Mouse (Mus musculus): Measurements from ENCODE around the gene Tusc2. TPM values are rescaled to one million over a fixed set of nuclear protein-coding genes. Genes with fewer than 3 reads are reported as not detected.

Tusc2 gene
- polyA plus RNA-seq, 1 experiment = 23.3 TPM

DNA sequence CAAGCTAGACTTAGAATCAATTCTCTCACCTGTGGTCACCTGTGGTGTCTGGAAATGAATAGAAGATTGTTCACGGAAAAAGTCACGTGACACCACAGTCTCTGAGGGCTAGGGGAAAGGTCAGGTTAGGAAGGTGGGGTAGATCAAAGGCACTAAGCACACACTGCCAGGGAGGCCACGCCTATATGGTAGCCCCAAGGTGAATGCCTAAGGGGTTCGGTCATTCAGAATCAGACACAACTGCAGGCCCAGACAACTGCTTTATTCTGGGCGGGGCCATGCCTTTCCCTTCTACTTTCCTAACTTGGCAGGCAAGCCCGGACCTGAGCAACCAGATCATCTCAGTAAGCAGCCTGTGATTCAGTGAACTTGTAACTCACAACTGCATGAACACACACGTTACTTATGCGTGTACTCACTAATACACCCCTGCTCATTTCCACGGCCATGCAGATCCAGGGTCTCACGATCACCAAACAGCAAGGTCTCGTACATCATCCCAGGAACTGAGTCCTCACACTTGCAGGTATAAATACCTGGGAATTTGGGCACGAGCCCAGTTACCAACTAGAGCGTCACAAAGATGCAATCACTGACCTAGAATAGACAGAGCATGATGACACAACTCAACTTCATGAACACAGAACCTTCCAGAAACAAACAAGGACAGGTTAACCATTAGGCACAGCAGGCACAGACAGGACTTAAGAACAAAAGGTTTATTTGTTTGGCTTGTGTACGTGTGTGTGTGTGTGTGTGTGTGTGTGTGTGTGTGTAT is 12.7 kb downstream of the Tusc2 start:
- Histone ChIP-seq H3K9me3 (no peaks in the 10 kb centered on the region), H3K36me3 (replicated peaks; ENCODE audit: low read length) (peaks cover 32% of the 10 kb centered on the region), H3K4me3 (replicated peaks) (no peak overlapping the region), H3K4me1 (peaks cover 66% of the 10 kb centered on the region), H3K27me3 (replicated peaks) (no peaks in the 10 kb centered on the region)
- TF ChIP-seq GATA1 (IDR thresholded peaks at IDR 0.05; ENCODE audit: borderline replicate concordance, low read length) = no peak
- no peak for TF ChIP-seq FLI1 (IDR thresholded peaks at IDR 0.05; ENCODE audit: low read length)

DNA sequence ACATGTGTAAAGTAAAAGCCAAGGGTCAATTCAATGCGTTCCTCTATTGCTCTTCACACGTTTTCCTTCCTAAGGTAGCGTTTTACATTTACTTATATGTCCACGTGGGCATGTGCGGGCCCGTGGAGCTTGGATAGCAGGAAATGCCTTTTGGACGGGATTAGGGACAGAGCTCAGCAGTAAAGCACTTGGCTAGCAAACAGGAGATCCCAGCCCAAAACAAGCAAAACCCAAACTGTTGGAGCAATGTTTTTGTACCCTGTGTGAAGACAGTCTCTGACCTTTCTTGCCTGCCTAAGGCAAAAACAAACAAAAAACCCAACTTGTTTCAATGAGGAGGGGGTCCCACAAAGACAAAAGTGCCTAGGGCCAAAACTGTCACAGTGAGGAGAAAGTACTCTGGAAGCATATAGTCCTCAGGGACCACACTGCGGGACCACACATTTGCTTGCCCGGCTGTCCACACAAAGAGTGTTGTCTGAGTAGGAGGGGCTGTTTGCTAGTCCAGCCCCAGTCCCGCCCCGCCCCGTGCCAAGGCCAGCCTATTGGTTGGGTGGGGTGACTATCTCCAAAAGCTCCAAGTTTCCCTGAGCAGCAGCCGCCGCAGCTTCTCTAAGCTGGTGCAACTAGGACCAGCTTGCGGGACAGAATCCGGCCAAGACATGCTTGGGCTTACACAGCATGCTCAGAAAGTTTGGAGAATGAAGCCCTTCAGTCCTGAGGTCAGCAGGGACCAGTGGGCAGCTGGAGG is 13.5 kb downstream of the Tusc2 start, which contains the start of gene Hyal1:
Gene Hyal1, plus strand, starts transcription at position 571 of the 751 bp plus-strand sequence.
- H3K4me3 ChIP-seq (replicated peaks) = peak within 1 kb of the TSS; percentile 89
- peaks cover 66% of the 10 kb centered on the region for H3K4me1 ChIP-seq
- no peaks in the 10 kb centered on the region for H3K9me3 ChIP-seq
- no peaks in the 10 kb centered on the region for H3K27me3 ChIP-seq (replicated peaks)
- H3K36me3 ChIP-seq (replicated peaks; ENCODE audit: low read length) = peaks cover 24% of the 10 kb centered on the region
- TF ChIP-seq GATA1 (IDR thresholded peaks at IDR 0.05; ENCODE audit: borderline replicate concordance, low read length) (no peak), FLI1 (IDR thresholded peaks at IDR 0.05; ENCODE audit: low read length) (no peak)

DNA sequence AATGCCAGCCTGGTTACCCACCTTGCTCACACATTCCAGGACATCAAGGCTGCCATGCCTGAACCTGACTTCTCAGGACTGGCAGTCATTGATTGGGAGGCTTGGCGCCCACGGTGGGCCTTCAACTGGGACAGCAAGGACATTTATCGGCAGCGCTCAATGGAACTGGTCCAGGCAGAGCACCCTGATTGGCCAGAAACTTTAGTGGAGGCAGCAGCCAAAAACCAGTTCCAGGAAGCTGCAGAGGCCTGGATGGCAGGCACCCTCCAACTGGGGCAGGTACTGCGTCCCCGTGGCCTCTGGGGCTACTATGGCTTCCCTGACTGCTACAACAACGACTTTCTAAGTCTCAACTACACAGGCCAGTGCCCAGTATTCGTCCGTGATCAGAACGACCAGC is 14.8 kb downstream of the Tusc2 start:
- peak overlapping the region; percentile 66 for H3K4me3 ChIP-seq (replicated peaks)
- peaks cover 70% of the 10 kb centered on the region for H3K4me1 ChIP-seq
- TF ChIP-seq FLI1 (IDR thresholded peaks at IDR 0.05; ENCODE audit: low read length) (no peak), GATA1 (IDR thresholded peaks at IDR 0.05; ENCODE audit: borderline replicate concordance, low read length) (no peak)
- H3K9me3 ChIP-seq = no peaks in the 10 kb centered on the region
- peaks cover 19% of the 10 kb centered on the region for H3K36me3 ChIP-seq (replicated peaks; ENCODE audit: low read length)
- no peaks in the 10 kb centered on the region for H3K27me3 ChIP-seq (replicated peaks)

DNA sequence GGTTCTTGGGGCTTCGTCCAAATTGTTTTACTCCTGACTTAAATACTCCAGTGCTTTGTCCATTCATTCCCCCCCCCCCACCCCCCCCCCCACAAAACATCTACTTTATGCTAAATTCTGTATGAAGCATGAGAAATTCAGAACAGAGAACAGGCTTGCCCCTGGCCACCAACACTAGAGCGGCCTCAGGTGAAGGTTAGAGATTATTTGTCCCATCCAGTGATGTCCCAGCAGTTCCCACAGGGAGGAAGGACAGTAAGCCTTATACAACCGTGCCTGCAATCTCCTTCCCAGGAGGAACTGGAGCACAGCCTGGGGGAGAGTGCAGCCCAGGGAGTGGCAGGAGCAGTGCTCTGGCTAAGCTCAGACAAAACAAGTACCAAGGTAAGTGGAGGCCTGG is 15.5 kb downstream of the Tusc2 start, which contains the start of gene Naa80:
Gene Naa80, plus strand, starts transcription at position 301 of the 400 bp plus-strand sequence.
- Histone ChIP-seq H3K9me3 (no peaks in the 10 kb centered on the region), H3K4me1 (peaks cover 75% of the 10 kb centered on the region), H3K4me3 (replicated peaks) (peak within 1 kb of the TSS; percentile 76), H3K36me3 (replicated peaks; ENCODE audit: low read length) (peaks cover 21% of the 10 kb centered on the region), H3K27me3 (replicated peaks) (no peaks in the 10 kb centered on the region)
- TF ChIP-seq GATA1 (IDR thresholded peaks at IDR 0.05; ENCODE audit: borderline replicate concordance, low read length) = no peak
- TF ChIP-seq FLI1 (IDR thresholded peaks at IDR 0.05; ENCODE audit: low read length) = no peak

- peaks cover 27% of the 10 kb centered on the region for H3K36me3 ChIP-seq (replicated peaks; ENCODE audit: low read length)
- peaks cover 79% of the 10 kb centered on the region for H3K4me1 ChIP-seq
- H3K4me3 ChIP-seq (replicated peaks) = peak overlapping the region; percentile 76
These were observed 16.2 kb downstream of the Tusc2 start for GRCm38 (mm10) chr9:107579023-107579900.

GRCm38 (mm10) chr9:107580501-107581317 is 17.7 kb downstream of the Tusc2 start, which contains the start of gene Hyal3:
TSS of gene Hyal3 (plus strand) at chr9:107580818.
- Histone ChIP-seq H3K4me3 (replicated peaks) (peak within 1 kb of the TSS; percentile 100), H3K9me3 (no peaks in the 10 kb centered on the region), H3K36me3 (replicated peaks; ENCODE audit: low read length) (peaks cover 39% of the 10 kb centered on the region), H3K4me1 (peaks cover 80% of the 10 kb centered on the region), H3K27me3 (replicated peaks) (no peaks in the 10 kb centered on the region)
- no peak for TF ChIP-seq GATA1 (IDR thresholded peaks at IDR 0.05; ENCODE audit: borderline replicate concordance, low read length)
- TF ChIP-seq FLI1 (IDR thresholded peaks at IDR 0.05; ENCODE audit: low read length) = no peak

More at GRCm38 (mm10) chr9:107579023-107579900, 16.2 kb downstream of the Tusc2 start:
- TF ChIP-seq FLI1 (IDR thresholded peaks at IDR 0.05; ENCODE audit: low read length) (no peak), GATA1 (IDR thresholded peaks at IDR 0.05; ENCODE audit: borderline replicate concordance, low read length) (no peak)
- H3K9me3 ChIP-seq = no peaks in the 10 kb centered on the region
- no peaks in the 10 kb centered on the region for H3K27me3 ChIP-seq (replicated peaks)

DNA sequence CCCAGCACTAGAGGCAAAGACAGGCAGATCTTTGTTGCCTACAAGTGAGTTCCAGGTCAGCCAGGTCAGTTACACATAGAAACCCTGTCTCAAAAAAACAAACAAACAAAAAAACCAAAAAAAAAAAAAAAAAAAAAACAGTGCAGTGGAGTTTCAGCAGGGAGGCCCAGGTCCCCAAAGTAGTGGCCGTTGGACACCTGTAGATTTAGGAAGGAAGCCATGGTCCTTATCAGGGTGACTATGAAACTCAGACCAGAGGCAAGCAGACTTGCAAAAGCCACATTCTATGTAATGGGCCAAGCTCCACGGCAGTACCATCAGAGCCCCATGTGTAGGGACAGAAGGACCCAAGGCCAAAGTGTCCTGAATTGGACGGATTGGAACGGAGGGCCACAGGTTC is 18.5 kb downstream of the Tusc2 start:
- H3K9me3 ChIP-seq = no peaks in the 10 kb centered on the region
- H3K36me3 ChIP-seq (replicated peaks; ENCODE audit: low read length) = peaks cover 39% of the 10 kb centered on the region
- H3K4me1 ChIP-seq = peaks cover 80% of the 10 kb centered on the region
- no peaks in the 10 kb centered on the region for H3K27me3 ChIP-seq (replicated peaks)
- peak overlapping the region; percentile 100 for H3K4me3 ChIP-seq (replicated peaks)
- TF ChIP-seq GATA1 (IDR thresholded peaks at IDR 0.05; ENCODE audit: borderline replicate concordance, low read length) (no peak), FLI1 (IDR thresholded peaks at IDR 0.05; ENCODE audit: low read length) (no peak)

DNA sequence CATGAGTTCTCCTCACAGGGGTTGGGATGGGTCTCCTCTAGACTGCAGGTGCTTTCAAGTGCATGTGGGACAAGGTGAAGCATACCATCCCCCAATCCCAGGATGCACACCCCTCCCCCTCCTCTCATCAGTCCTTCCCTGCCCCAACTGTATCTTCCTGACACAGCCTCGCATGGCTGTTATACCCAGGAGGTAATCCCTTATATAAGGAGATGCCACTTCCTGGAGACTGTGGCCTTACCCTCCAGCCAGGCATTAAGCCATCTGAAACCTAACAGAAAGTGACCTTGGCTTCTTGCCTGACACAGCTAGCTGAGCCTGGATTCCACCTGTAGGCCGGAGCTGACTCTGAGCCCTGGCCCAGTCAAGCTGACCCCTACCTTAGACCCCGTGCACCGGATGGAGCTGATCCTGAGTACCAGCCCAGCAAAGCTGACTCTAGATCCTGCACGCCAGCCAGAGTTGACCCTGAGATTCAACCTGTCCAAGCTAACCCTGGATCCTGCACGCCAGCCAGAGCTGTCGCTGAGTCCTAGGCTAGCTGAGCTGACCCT is 19.5 kb downstream of the Tusc2 start:
- no peaks in the 10 kb centered on the region for H3K27me3 ChIP-seq (replicated peaks)
- H3K4me3 ChIP-seq (replicated peaks) = peak overlapping the region; percentile 56
- no peaks in the 10 kb centered on the region for H3K9me3 ChIP-seq
- H3K4me1 ChIP-seq = peaks cover 72% of the 10 kb centered on the region
- H3K36me3 ChIP-seq (replicated peaks; ENCODE audit: low read length) = peaks cover 39% of the 10 kb centered on the region
- no peak for TF ChIP-seq FLI1 (IDR thresholded peaks at IDR 0.05; ENCODE audit: low read length)
